Mouse (Mus musculus) liver, adult 2 months (tissue): Measurements from ENCODE around the gene 1700012B07Rik. TPM values are rescaled to one million over a fixed set of nuclear protein-coding genes. Genes with fewer than 3 reads are reported as not detected.

Source experiments
- DNase-seq: peaks from one replicate; pipeline ENCODE4 v3.0.0-alpha.2; 2011; ENCODE audit warnings: low read depth, low spot score; ENCODE audit errors: extremely low read depth
- H3K27ac ChIP-seq: fragments of 200-500 bp; replicated peaks from 2 replicates; pipeline ENCODE4 v1.5.1; 2012; ENCODE audit warnings: low read depth, mild to moderate bottlenecking, control low read depth, inconsistent platforms, low read length; ENCODE audit not compliant: insufficient read depth
- H3K27me3 ChIP-seq: fragments of 200-500 bp; 2 replicates; pipeline ENCODE4 v1.6.1; 2012; ENCODE audit warnings: mild to moderate bottlenecking, moderate library complexity, low read length, inconsistent platforms; ENCODE audit not compliant: control insufficient read depth, insufficient read depth
- H3K36me3 ChIP-seq: fragments of 200-500 bp; 2 replicates; pipeline ENCODE4 v1.6.1; 2012; ENCODE audit warnings: low read length, inconsistent platforms; ENCODE audit not compliant: control insufficient read depth, insufficient read depth
- H3K4me1 ChIP-seq: fragments of 200-500 bp; 2 replicates; pipeline ENCODE4 v1.6.1; 2011; ENCODE audit warnings: low read length; ENCODE audit not compliant: control insufficient read depth, insufficient read depth
- H3K4me3 ChIP-seq: fragments of 200-500 bp; 2 replicates; pipeline ENCODE4 v1.5.1; 2011; ENCODE audit warnings: low read depth, mild to moderate bottlenecking, control low read depth, low read length, moderate library complexity; ENCODE audit not compliant: insufficient read depth
- H3K79me2 ChIP-seq: fragments of 200-500 bp; 2 replicates; pipeline ENCODE4 v1.6.1; 2012; ENCODE audit warnings: inconsistent platforms, mild to moderate bottlenecking, low read length, moderate library complexity; ENCODE audit not compliant: control insufficient read depth, insufficient read depth
- H3K9ac ChIP-seq: fragments of 200-500 bp; 2 replicates; pipeline ENCODE4 v1.6.1; 2012; ENCODE audit warnings: low read depth, mild to moderate bottlenecking, control low read depth, inconsistent platforms, low read length
- CTCF ChIP-seq: fragments of 200-500 bp; IDR thresholded peaks from 2 replicates; pipeline ENCODE4 v1.5.1; 2011; ENCODE audit warnings: low read depth, low read length, control low read depth
- POLR2A ChIP-seq: fragments of 200-500 bp; IDR thresholded peaks from 2 replicates; pipeline ENCODE4 v1.6.1; 2011; ENCODE audit warnings: low read length, control low read depth; ENCODE audit not compliant: insufficient read depth; ENCODE audit errors: extremely low read depth
- WGBS: fragments of 180-500 bp; shearing (Covaris S2); methylation state at CpG from one replicate; pipeline ENCODE4 v1.1.7; 2018; 5-methylcytosine and 5-hydroxymethylcytosine counted together
- polyA plus RNA-seq: library from polyadenylated mRNA; depleted of rRNA; stranded (reverse); fragments of >200 nt; gene quantifications from 2 replicates; pipeline ENCODE4 v1.2.3, GENCODE M21; 2012
- total RNA-seq: library from RNA; depleted of rRNA; stranded (reverse); fragments of >200 nt; gene quantifications from 2 replicates; pipeline ENCODE4 v1.2.3, GENCODE M21; 2014

Gene 1700012B07Rik
- total and polyA plus RNA-seq, 2 experiments, result not detected

DNA sequence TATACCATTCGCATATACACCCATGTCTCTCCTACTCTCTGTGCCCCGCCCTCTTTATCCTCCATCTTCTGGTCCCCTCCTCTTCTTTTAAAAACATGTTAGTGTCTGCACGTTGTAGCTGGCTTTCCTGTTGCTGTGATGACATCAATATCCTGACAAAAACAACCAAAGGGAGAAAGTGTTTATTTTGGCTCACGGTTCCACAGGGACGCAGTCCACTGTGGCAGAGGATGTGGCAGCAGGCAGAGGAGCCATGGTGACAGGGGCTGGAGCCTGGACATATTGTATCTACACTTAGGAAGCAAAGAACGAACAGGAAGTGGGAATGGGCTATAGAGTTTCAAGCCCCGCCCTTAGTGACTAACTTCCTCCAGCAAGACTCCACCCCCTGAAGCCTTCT, 36.1 kb upstream of the 1700012B07Rik start:
- WGBS, result 56% methylated on average over 7 of the region's 7 CpGs
- no peak overlapping the region for H3K27ac ChIP-seq
- H3K79me2 ChIP-seq, result no peaks in the 10 kb centered on the region
- no peak overlapping the region for H3K4me3 ChIP-seq
- no peaks in the 10 kb centered on the region for H3K36me3 ChIP-seq
- H3K27me3 ChIP-seq, result no peaks in the 10 kb centered on the region
- H3K9ac ChIP-seq, result no peak overlapping the region
- H3K4me1 ChIP-seq, result no peaks in the 10 kb centered on the region
- DNase-seq, result peak; percentile 39
- TF ChIP-seq CTCF, result no peak
- TF ChIP-seq POLR2A, result no peak

- WGBS, result 65% methylated on average over 9 of the region's 9 CpGs
- H3K36me3 ChIP-seq, result no peaks in the 10 kb centered on the region
- H3K79me2 ChIP-seq, result no peaks in the 10 kb centered on the region
- no peak overlapping the region for H3K9ac ChIP-seq
- no peaks in the 10 kb centered on the region for H3K4me1 ChIP-seq
- H3K4me3 ChIP-seq, result no peak overlapping the region
- peak; percentile 62 for TF ChIP-seq CTCF
- no peak for TF ChIP-seq POLR2A
- H3K27me3 ChIP-seq, result no peaks in the 10 kb centered on the region
- DNase-seq, result peak; percentile 46
- H3K27ac ChIP-seq, result no peak overlapping the region
Measured at GRCm38 (mm10) chr11:109863194-109863746, 35.4 kb upstream of the 1700012B07Rik start.

- WGBS, result 14% methylated on average over 10 of the region's 10 CpGs
- Histone ChIP-seq H3K36me3 (no peaks in the 10 kb centered on the region), H3K27me3 (no peaks in the 10 kb centered on the region), H3K9ac (peak overlapping the region; percentile 74), H3K27ac (peak overlapping the region; percentile 56), H3K79me2 (no peaks in the 10 kb centered on the region), H3K4me3 (no peak overlapping the region; the same call in 1 of the 2 replicates), H3K4me1 (no peaks in the 10 kb centered on the region)
- DNase-seq, result peak; percentile 55
- TF ChIP-seq CTCF, result peak; percentile 95
- TF ChIP-seq POLR2A, result no peak
Measured at GRCm38 (mm10) chr11:109860508-109860907, 32.7 kb upstream of the 1700012B07Rik start.

- TF ChIP-seq CTCF (no peak), POLR2A (no peak)
- H3K27ac ChIP-seq, result peak overlapping the region; percentile 56; the same call in 1 of the 2 replicates
- H3K36me3 ChIP-seq, result no peaks in the 10 kb centered on the region
- no peaks in the 10 kb centered on the region for H3K27me3 ChIP-seq
- no peak overlapping the region; the same call in 1 of the 2 replicates for H3K4me3 ChIP-seq
- 67% methylated on average over 14 of the region's 14 CpGs for WGBS
- no peak overlapping the region for H3K9ac ChIP-seq
- H3K4me1 ChIP-seq, result no peaks in the 10 kb centered on the region
- peak; percentile 24 for DNase-seq
- H3K79me2 ChIP-seq, result no peaks in the 10 kb centered on the region
Measured at GRCm38 (mm10) chr11:109859939-109860469, 32.2 kb upstream of the 1700012B07Rik start.

- no peak overlapping the region for H3K27ac ChIP-seq
- no peak for DNase-seq
- TF ChIP-seq CTCF (no peak), POLR2A (no peak)
- no peaks in the 10 kb centered on the region for H3K4me1 ChIP-seq
- H3K4me3 ChIP-seq, result no peak overlapping the region
- H3K79me2 ChIP-seq, result no peaks in the 10 kb centered on the region
- no peaks in the 10 kb centered on the region for H3K27me3 ChIP-seq
- H3K9ac ChIP-seq, result no peak overlapping the region
- no peaks in the 10 kb centered on the region for H3K36me3 ChIP-seq
- 95% methylated on average over 4 of the region's 4 CpGs for whole genome bisulfite sequencing
Measured at GRCm38 (mm10) chr11:109859441-109859840, 31.6 kb upstream of the 1700012B07Rik start.

GRCm38 (mm10) chr11:109857086-109857485, 29.2 kb upstream of the 1700012B07Rik start:
- WGBS, result 76% methylated on average over 10 of the region's 10 CpGs
- DNase-seq, result no peak

More at GRCm38 (mm10) chr11:109857086-109857485, 29.2 kb upstream of the 1700012B07Rik start:
- TF ChIP-seq POLR2A (no peak), CTCF (no peak)
- no peak overlapping the region for H3K27ac ChIP-seq
- no peak overlapping the region for H3K9ac ChIP-seq
- no peak overlapping the region for H3K4me3 ChIP-seq
- no peaks in the 10 kb centered on the region for H3K36me3 ChIP-seq
- peaks cover 5% of the 10 kb centered on the region; the same call in 1 of the 2 replicates for H3K4me1 ChIP-seq
- no peaks in the 10 kb centered on the region for H3K79me2 ChIP-seq
- no peaks in the 10 kb centered on the region for H3K27me3 ChIP-seq
